11 mouse cellular contexts compared by ENCODE assay signal in the genomic region with DNA sequence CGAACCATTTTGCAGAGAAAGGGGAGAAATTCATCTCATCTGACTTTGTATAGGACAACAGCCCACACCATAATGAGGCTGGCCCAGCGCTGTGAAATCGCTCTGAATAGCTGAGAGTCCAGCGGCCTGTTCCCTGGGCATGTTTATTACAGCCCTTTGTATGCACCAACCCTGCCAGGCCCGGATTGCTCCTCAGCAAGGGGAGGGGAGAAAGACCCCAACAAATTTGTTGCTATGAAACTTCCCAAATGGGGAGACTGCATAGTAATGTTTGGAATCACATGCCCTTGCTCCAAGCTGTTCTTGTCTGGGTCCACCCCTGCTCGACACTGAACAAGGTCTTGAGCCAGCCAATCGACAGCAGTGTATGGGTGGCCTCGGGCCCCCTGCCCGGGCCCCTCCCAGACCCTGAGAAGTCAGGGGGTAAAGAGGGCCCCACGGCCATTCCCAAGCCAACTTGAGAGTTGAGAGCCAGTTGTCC.
DNase-seq lines count a peak whose midpoint lies in the region; ATAC-seq and TF ChIP-seq lines count a peak whose summit lies in the region.
"Had no signal": no experiment of that assay in that cellular context is flagged by ENCODE, and none has a peak within 500 bp of the region (broad histone marks: within the 10 kb centered on the region; RNA-seq: fewer than 3 reads in every experiment).

No protein-coding gene starts in this region.

- H3K27me3 ChIP-seq in embryonic facial prominence, embryonic 11.5 days (ENCODE audit: control insufficient read depth, insufficient read depth, low read length) = no peaks in the 10 kb centered on the region; the same call in 1 of the 2 replicates
- H3K27me3 ChIP-seq in hindbrain, embryonic 14.5 days (ENCODE audit: control insufficient read depth, insufficient read depth, low read length) = peaks cover 4% of the 10 kb centered on the region; the same call in 1 of the 2 replicates
- H3K27me3 ChIP-seq: limb, embryonic 15.5 days had no signal

- H3K9ac ChIP-seq in embryonic facial prominence, embryonic 11.5 days (replicated peaks; ENCODE audit: low read length) = no peak overlapping the region
- H3K9ac ChIP-seq in hindbrain, embryonic 14.5 days = no peak overlapping the region
- H3K9ac ChIP-seq: limb, embryonic 15.5 days had no signal

- no peak overlapping the region for H3K27ac ChIP-seq in embryonic facial prominence, embryonic 11.5 days (replicated peaks; ENCODE audit: low read depth, low read length)
- peak overlapping the region; percentile 53; the same call in 1 of the 2 replicates for H3K27ac ChIP-seq in hindbrain, embryonic 14.5 days
- H3K27ac ChIP-seq: limb, embryonic 15.5 days had no signal

- no peak for TF ChIP-seq CTCF in brain, embryonic 14.5 days (IDR thresholded peaks at IDR 0.05; ENCODE audit: borderline replicate concordance, extremely low read depth, insufficient read depth, insufficient read length)

- TF ChIP-seq POLR2A in brain, embryonic 14.5 days (IDR thresholded peaks at IDR 0.05; ENCODE audit: borderline replicate concordance, extremely low read depth, insufficient read depth, insufficient read length, poor library complexity, severe bottlenecking) = no peak

- peak; percentile 82 for ATAC-seq in embryonic facial prominence, embryonic 11.5 days (replicated peaks; ENCODE audit: insufficient number of reproducible peaks, low FRiP score, low TSS enrichment, low read depth)
- peak; percentile 90 for ATAC-seq in hindbrain, embryonic 14.5 days (ENCODE audit: low FRiP score)
- ATAC-seq: intestine, postnatal 0 days had no signal

- H3K36me3 ChIP-seq in embryonic facial prominence, embryonic 11.5 days (replicated peaks; ENCODE audit: control insufficient read depth, insufficient read depth, low read depth, low read length) = no peaks in the 10 kb centered on the region
- no peaks in the 10 kb centered on the region for H3K36me3 ChIP-seq in hindbrain, embryonic 14.5 days (replicated peaks; ENCODE audit: control insufficient read depth, insufficient read depth)
- H3K36me3 ChIP-seq: limb, embryonic 15.5 days had no signal

- no peak overlapping the region for H3K4me2 ChIP-seq in embryonic facial prominence, embryonic 11.5 days (ENCODE audit: low read depth, low read length)
- H3K4me2 ChIP-seq in hindbrain, embryonic 14.5 days (replicated peaks) = peak overlapping the region; percentile 28; the same call in 1 of the 2 replicates
- H3K4me2 ChIP-seq: heart, embryonic 11.5 days; limb, embryonic 15.5 days had no signal

- no peaks in the 10 kb centered on the region for H3K4me1 ChIP-seq in embryonic facial prominence, embryonic 11.5 days (ENCODE audit: control insufficient read depth, insufficient read depth, low read length)
- H3K4me1 ChIP-seq in hindbrain, embryonic 14.5 days (replicated peaks; ENCODE audit: control insufficient read depth, insufficient read depth, low read length) = peaks cover 30% of the 10 kb centered on the region

- H3K9me3 ChIP-seq in embryonic facial prominence, embryonic 11.5 days (replicated peaks; ENCODE audit: control insufficient read depth, low read length) = no peaks in the 10 kb centered on the region
- no peaks in the 10 kb centered on the region for H3K9me3 ChIP-seq in hindbrain, embryonic 14.5 days (ENCODE audit: control insufficient read depth, low read length)
- H3K9me3 ChIP-seq: limb, embryonic 15.5 days had no signal

- DNase-seq in brain, embryonic 14.5 days (ENCODE audit: low read depth) = peak; percentile 86
- DNase-seq in embryonic facial prominence, embryonic 11.5 days (ENCODE audit: low spot score) = peak; percentile 9
- DNase-seq in hindbrain, embryonic 14.5 days (ENCODE audit: low spot score) = peak; percentile 37
- peak; percentile 67 for DNase-seq in neural tube, embryonic 10.5 days (ENCODE audit: extremely low spot score, low spot score)
- no peak for DNase-seq in adipocyte (ENCODE audit: low spot score)
- no peak for DNase-seq in layer of hippocampus, adult 9-11 months
- no peak for DNase-seq in right cerebral cortex, adult 18-20 months
- DNase-seq: lung, postnatal 36 days had no signal

- H3K4me3 ChIP-seq in embryonic facial prominence, embryonic 11.5 days (ENCODE audit: low read depth, low read length) = no peak overlapping the region
- no peak overlapping the region for H3K4me3 ChIP-seq in hindbrain, embryonic 14.5 days (replicated peaks; ENCODE audit: low read length)
- H3K4me3 ChIP-seq: limb, embryonic 15.5 days had no signal

- WGBS in embryonic facial prominence, embryonic 11.5 days = 59% methylated on average over 10 of the region's 10 CpGs
- 12% methylated on average over 10 of the region's 10 CpGs for WGBS in hindbrain, embryonic 14.5 days

Comparison
In these comparisons a context has a peak if more than half of its experiments do, and no peak if none do; other contexts are left out.
1. DNase-seq: peak in brain, embryonic 14.5 days (single experiment), embryonic facial prominence, embryonic 11.5 days (single experiment), hindbrain, embryonic 14.5 days (single experiment) and neural tube, embryonic 10.5 days (single experiment); none in adipocyte (single experiment), layer of hippocampus, adult 9-11 months (single experiment) and right cerebral cortex, adult 18-20 months (single experiment).